Mouse (Mus musculus) liver, embryonic 11.5 days (tissue): ENCODE data around the gene Mipol1. TPM values are rescaled to one million over a fixed set of nuclear protein-coding genes. Genes with fewer than 3 reads are reported as not detected.

ENCODE experiments used
- ATAC-seq: fragments of 200-750 bp; cut with Nextera tagmentation; replicated peaks from 2 replicates; pipeline ENCODE4 v1.8.0; 2017; ENCODE audit warnings: moderate number of reproducible peaks, mild to moderate bottlenecking, moderate TSS enrichment, moderate library complexity; ENCODE audit not compliant: low FRiP score
- DNase-seq: peaks from one replicate; pipeline ENCODE4 v3.0.0-alpha.2; 2017; ENCODE audit warnings: low spot score
- H3K27ac ChIP-seq: fragments of 300-500 bp; sonication (generic); 2 replicates; pipeline ENCODE4 v1.5.1; 2014; ENCODE audit warnings: mild to moderate bottlenecking, low read depth, low read length, control low read depth
- H3K27me3 ChIP-seq: fragments of 300-500 bp; sonication (generic); replicated peaks from 2 replicates; pipeline ENCODE4 v1.6.1; 2014; ENCODE audit warnings: low read length, mixed read lengths; ENCODE audit not compliant: control insufficient read depth, insufficient read depth
- H3K36me3 ChIP-seq: fragments of 300-500 bp; sonication (generic); 2 replicates; pipeline ENCODE4 v1.6.1; 2014; ENCODE audit warnings: mild to moderate bottlenecking, low read length, moderate library complexity, mixed read lengths; ENCODE audit not compliant: control insufficient read depth, insufficient read depth
- H3K4me1 ChIP-seq: fragments of 300-500 bp; sonication (generic); replicated peaks from 2 replicates; pipeline ENCODE4 v1.6.1; 2014; ENCODE audit warnings: low read length, mixed read lengths; ENCODE audit not compliant: control insufficient read depth, insufficient read depth
- H3K4me2 ChIP-seq: fragments of 300-500 bp; sonication (generic); 2 replicates; pipeline ENCODE4 v1.6.1; 2014; ENCODE audit warnings: mild to moderate bottlenecking, control low read depth, moderate library complexity
- H3K4me3 ChIP-seq: fragments of 300-500 bp; sonication (generic); 2 replicates; pipeline ENCODE4 v1.5.1; 2014; ENCODE audit warnings: low read depth, low read length, control low read depth
- H3K9ac ChIP-seq: fragments of 300-500 bp; sonication (generic); 2 replicates; pipeline ENCODE4 v1.6.1; 2014; ENCODE audit warnings: low read depth, low read length, control low read depth
- H3K9me3 ChIP-seq: fragments of 300-500 bp; sonication (generic); 2 replicates; pipeline ENCODE4 v1.6.1; 2016; ENCODE audit warnings: low read length, inconsistent platforms, mixed read lengths; ENCODE audit not compliant: control insufficient read depth
- WGBS: fragments of 180-500 bp; shearing (Covaris S2); extraction: QIAGEN DNeasy Blood & Tissue Kit; methylation state at CpG from one replicate; pipeline ENCODE4 v1.1.7; 2014; 5-methylcytosine and 5-hydroxymethylcytosine counted together
- polyA plus RNA-seq: library from polyadenylated mRNA; unstranded; fragments of >200 nt; fragmentation: Nextera tagmentation; extraction: Ambion mirVana; gene quantifications from 2 replicates; pipeline ENCODE4 v1.2.1, GENCODE M21; 2014

Gene Mipol1
- polyA plus RNA-seq, 1 experiment from 2014 or later = 11.0 TPM

DNA sequence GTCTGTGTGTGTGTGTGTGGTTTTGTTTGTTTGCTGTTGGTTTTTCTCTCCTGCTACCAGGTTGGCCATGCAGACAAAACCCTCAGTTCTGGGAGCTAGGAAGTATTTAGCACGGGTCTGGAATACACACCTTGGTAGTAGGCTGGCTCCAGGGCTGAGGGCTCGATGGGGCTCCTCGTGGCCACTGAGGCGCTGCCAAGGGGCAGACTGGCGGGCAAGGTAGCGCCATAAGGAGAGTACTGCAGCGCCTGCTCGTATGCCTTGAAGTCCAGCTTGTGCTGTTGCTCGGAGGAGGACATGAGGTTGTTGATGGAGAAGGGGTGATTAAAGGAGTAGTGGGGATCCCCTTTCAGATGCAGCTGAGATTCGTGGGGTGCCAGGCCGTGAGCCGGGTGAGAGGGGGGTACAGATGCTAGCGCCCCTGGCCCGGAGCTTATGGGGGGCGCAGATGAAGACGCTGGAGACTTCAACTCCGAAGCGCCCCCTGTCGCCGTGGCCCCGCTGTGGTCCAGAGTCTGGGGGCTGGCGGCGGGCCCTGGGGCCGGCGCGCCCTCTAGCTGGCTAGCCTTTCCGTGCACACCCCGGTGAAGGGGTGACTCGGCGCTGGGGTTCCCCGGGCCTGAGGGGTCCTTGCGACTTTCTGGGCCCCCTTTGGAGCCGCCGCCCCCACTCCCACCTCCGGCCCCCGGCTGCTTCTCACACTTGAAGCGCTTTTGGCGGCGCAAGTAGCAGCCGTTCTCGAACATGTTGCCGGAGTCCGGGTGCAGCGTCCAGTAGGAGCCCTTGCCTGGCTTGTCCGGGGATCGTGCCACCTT lies 311.9 kb downstream of the Mipol1 start:
- Histone ChIP-seq H3K36me3 (no peaks in the 10 kb centered on the region), H3K9me3 (no peaks in the 10 kb centered on the region), H3K4me1 (peaks cover 12% of the 10 kb centered on the region), H3K27ac (no peak overlapping the region), H3K9ac (0 out of 2 replicates have a peak overlapping the region, but pooled peaks have one; percentile 22), H3K4me2 (peak overlapping the region; percentile 59), H3K4me3 (peak overlapping the region; percentile 41), H3K27me3 (peaks cover 92% of the 10 kb centered on the region)
- 6% methylated on average over 46 of the region's 46 CpGs for WGBS
- DNase-seq (peak; percentile 48), ATAC-seq (no peak)

DNA sequence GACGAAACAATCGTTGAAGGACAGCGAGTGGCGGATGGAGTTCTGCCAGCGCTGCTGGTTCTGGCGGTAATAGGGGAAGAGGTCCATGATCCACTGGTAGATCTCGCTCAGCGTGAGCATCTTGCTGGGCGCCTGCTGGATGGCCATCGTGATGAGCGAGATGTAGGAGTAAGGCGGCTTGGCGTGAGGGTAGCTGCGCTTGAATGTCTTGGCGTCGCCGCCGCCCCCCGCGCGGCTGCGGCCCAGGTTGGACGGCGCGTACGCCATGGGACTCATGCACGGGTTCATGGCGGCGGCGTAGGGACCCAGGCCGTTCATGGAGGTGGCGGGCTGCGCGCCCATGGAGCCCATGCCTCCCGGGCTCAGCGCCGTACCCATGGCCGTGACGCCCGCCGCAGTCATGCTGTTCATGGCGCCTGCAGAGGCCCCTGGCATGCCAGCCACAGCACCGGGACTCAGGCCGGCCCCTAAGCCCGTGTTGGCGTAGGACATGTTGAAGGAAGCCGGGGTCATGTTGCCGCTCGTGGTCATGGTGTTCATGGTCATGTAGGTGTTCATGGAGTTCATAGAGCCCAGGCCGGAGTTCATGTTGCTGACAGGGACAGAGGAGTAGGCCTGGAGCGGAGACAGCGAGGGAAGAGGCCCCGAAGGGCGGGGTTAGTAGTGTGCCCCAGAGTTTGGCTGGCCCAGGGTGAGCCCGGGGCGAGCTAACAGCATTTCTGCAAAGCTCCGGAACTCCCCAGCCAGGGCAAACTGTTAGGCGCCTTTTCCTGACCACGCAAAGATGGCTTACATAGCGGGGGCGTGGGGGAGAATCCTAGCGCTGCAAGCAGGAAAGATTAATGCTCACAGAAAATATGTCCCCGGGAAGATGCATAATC lies 312.8 kb downstream of the Mipol1 start:
- Histone ChIP-seq H3K9ac (0 out of 2 replicates have a peak overlapping the region, but pooled peaks have one; percentile 22), H3K9me3 (no peaks in the 10 kb centered on the region), H3K27ac (peak overlapping the region; percentile 2; the same call in 1 of the 2 replicates), H3K27me3 (peaks cover 95% of the 10 kb centered on the region), H3K36me3 (no peaks in the 10 kb centered on the region), H3K4me3 (peak overlapping the region; percentile 41), H3K4me2 (peak overlapping the region; percentile 59), H3K4me1 (peaks cover 12% of the 10 kb centered on the region)
- DNase-seq (peak; percentile 55), ATAC-seq (no peak)
- 3% methylated on average over 63 of the region's 63 CpGs for WGBS

DNA sequence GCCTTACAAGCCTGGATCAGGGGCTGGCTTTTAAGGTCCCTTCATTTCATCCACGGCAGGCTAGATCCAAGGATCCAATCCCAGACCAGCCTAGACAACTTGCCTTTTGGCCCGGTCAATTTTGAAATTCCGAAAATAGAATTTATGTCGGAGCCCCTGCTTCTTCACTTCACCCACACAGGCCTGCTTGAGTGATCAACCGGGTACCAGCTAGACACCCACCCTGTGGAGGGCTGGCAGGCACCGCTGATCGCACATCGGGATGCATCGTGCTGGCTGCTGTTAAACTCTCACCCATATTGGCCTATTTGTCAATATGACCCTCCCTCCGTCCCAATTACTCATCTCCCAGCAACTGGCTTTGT lies 313.4 kb downstream of the Mipol1 start:
- Histone ChIP-seq H3K36me3 (no peaks in the 10 kb centered on the region), H3K9me3 (no peaks in the 10 kb centered on the region), H3K27ac (0 out of 2 replicates have a peak overlapping the region, but pooled peaks have one; percentile 2), H3K9ac (no peak overlapping the region), H3K4me3 (peak overlapping the region; percentile 41), H3K4me2 (peak overlapping the region; percentile 59), H3K4me1 (peaks cover 12% of the 10 kb centered on the region), H3K27me3 (peaks cover 95% of the 10 kb centered on the region)
- peak; percentile 38 for DNase-seq
- 6% methylated on average over 10 of the region's 10 CpGs for WGBS
- ATAC-seq = no peak

DNA sequence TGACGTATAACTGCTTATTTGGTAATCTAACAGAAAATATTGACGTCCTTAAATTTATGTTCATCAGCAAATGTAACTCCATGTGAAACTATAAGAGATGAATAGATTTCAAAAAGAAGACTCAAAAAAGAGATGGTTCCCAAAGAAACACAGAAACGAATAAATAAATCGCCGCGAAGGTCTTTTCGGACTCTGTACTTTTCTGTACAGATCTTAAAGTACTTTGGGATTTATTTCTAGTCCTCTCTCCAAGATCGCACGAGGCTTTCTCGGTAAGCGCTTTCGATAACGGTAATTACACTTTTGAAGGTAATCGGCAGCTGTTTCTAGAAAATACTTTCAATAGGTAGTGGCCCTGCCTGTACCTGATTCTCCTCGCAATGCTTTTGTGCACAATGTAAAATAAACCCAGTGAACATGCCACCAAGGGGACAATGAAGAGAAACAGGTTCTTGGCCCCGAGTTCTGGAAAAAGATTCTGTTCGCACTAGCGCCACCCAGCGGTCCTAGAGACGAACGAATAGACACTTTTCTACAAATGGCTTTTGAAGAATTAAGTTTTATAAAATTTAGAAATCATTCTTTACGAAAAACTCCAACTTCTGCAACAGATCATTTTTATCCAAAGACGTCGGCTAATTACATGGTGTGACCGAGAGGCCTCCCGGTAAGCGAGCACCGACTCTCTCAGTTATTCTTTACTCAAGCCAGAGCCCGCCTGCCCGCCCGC lies 314.6 kb downstream of the Mipol1 start:
- H3K9me3 ChIP-seq = no peaks in the 10 kb centered on the region
- peak overlapping the region; percentile 63 for H3K4me3 ChIP-seq
- WGBS = 3% methylated on average over 31 of the region's 31 CpGs
- peaks cover 12% of the 10 kb centered on the region for H3K4me1 ChIP-seq
- DNase-seq = peak; percentile 66
- ATAC-seq = no peak
- H3K27me3 ChIP-seq = peaks cover 95% of the 10 kb centered on the region
- peak overlapping the region; percentile 49 for H3K9ac ChIP-seq
- H3K27ac ChIP-seq = peak overlapping the region; percentile 74
- H3K36me3 ChIP-seq = no peaks in the 10 kb centered on the region
- peak overlapping the region; percentile 87 for H3K4me2 ChIP-seq

DNA sequence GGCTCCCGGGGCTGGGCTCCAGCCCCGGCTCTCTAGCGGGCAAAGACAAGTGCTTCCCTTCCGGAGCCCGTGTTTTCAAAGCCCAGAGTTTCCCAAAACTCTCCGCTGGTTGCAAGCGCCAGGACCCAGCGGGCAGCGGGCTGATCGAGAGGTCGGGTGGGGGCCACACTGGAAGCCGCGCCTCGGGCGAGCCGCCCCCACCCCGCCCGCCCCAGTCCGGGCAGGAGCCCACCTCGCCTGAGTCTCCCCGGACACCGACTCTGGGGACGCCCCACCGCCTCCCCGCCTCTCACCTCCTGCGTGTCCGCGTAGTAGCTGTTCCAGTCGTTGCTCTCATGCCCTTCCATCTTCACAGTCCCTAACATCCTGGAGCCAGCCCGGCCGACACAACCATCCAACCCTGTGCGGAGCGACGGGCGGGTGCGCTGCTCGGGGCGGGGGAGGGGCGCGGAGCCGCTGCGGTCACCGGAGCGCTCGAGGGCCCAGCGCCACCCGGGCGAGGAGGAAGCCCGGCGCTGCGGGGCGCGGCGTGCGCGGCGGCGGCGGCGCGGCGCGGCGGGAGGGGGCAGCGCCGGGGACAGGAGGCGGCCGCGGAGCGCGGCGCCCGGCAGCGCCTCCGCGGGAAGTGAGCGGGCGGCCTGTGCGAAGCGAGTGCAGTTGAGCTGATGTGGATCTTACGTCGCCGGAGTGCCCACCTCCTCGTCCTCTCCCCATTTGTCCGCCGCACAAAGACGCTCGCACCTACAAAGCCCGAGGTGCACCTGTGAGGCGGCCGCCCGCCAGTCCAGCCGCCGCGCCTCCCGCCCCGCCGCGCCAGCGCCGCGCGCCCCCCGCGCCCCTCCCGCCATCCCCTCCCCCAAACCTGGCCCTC lies 315.4 kb downstream of the Mipol1 start:
- Histone ChIP-seq H3K27me3 (peaks cover 99% of the 10 kb centered on the region), H3K27ac (peak overlapping the region; percentile 74), H3K9me3 (no peaks in the 10 kb centered on the region), H3K9ac (peak overlapping the region; percentile 49), H3K36me3 (no peaks in the 10 kb centered on the region), H3K4me3 (peak overlapping the region; percentile 63), H3K4me2 (peak overlapping the region; percentile 87), H3K4me1 (peaks cover 12% of the 10 kb centered on the region)
- 1% methylated on average over 97 of the region's 106 CpGs for WGBS
- DNase-seq (peak; percentile 67), ATAC-seq (peak; percentile 57)

Other genes with a start within 250 kb of the Mipol1 start
- gene Slc25a21, start 33.0 kb upstream of the Mipol1 start, polyA plus RNA-seq = 40.5 and 41.5 TPM in 2 replicates
- gene Prps1l3, start within 50 bp of the Mipol1 start, polyA plus RNA-seq = 86.0 and 102 TPM in 2 replicates